Mouse (Mus musculus) neural tube, embryonic 12.5 days (tissue): Measurements from ENCODE around the gene Foxj3. TPM values are rescaled to one million over a fixed set of nuclear protein-coding genes. Genes with fewer than 3 reads are reported as not detected.

Experiments
- ATAC-seq: fragments of 200-750 bp; cut with Nextera tagmentation; 2 replicates; pipeline ENCODE4 v1.8.0; 2017; ENCODE audit warnings: low read depth, mild to moderate bottlenecking, moderate TSS enrichment, moderate library complexity; ENCODE audit not compliant: low FRiP score
- H3K27ac ChIP-seq: fragments of 300-500 bp; sonication (generic); 2 replicates; pipeline ENCODE4 v1.5.1; 2016
- H3K27me3 ChIP-seq: fragments of 300-500 bp; sonication (generic); replicated peaks from 2 replicates; pipeline ENCODE4 v1.6.1; 2016; ENCODE audit warnings: mild to moderate bottlenecking
- H3K36me3 ChIP-seq: fragments of 300-500 bp; sonication (generic); 2 replicates; pipeline ENCODE4 v1.6.1; 2016; ENCODE audit warnings: mild to moderate bottlenecking
- H3K4me1 ChIP-seq: fragments of 300-500 bp; sonication (generic); 2 replicates; pipeline ENCODE4 v1.6.1; 2016
- H3K4me2 ChIP-seq: fragments of 300-500 bp; sonication (generic); replicated peaks from 2 replicates; pipeline ENCODE4 v1.6.1; 2016; ENCODE audit warnings: mild to moderate bottlenecking
- H3K4me3 ChIP-seq: fragments of 300-500 bp; sonication (generic); 2 replicates; pipeline ENCODE4 v1.5.1; 2016
- H3K9ac ChIP-seq: fragments of 300-500 bp; sonication (generic); 2 replicates; pipeline ENCODE4 v1.6.1; 2016; ENCODE audit warnings: mild to moderate bottlenecking
- H3K9me3 ChIP-seq: fragments of 300-500 bp; sonication (generic); 2 replicates; pipeline ENCODE4 v1.6.1; 2016; ENCODE audit warnings: mild to moderate bottlenecking
- WGBS: fragments of 180-500 bp; shearing (Covaris S2); methylation state at CpG from one replicate; pipeline ENCODE4 v1.1.7; 2016; 5-methylcytosine and 5-hydroxymethylcytosine counted together
- polyA plus RNA-seq: library from polyadenylated mRNA; unstranded; fragments of >200 nt; fragmentation: Nextera tagmentation; extraction: Ambion mirVana; gene quantifications from 2 replicates; pipeline ENCODE4 v1.2.1, GENCODE M21; 2016

Foxj3 gene
- polyA plus RNA-seq, 1 experiment from 2014 or later = 25.2 TPM

DNA sequence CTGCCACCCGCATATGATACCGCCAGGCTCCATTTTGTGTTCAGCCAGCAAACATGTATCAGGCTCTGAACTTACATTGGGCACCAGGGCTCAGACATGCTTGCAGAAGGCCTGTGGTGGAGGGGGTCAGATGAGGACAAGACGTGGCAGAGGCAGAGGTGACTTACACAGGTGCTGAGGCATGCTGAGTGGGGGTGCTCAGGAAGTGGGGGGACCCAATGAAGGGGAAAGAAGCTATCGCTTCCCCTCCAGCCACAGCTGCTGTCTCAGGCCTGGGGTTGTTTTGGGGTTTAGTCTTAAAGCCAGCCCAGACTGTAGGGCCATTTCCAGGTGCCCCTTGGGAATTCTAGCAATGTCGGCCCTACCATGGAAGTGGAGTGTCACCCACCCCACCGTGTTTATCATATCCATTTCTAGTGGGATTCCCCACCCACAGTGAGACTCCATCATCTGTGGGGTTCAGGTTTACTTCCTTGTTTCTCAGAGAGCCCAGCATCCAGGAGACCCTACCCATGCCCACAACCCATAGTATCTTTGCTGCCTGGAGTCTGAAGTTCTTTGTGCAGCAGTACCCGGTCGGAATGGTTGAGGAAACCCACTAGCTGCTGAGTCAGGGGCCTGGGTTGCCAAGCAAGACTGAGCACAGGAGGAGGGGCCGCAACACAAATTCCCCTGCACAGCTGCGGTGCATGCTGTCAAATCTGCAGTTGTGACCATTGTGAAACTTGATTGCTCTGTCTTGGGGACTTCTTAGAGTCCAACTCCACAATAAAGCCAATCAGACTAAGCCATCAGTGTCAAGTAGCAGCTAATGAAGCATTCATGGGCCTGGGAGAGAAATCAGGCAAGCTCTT, 132.8 kb downstream of the Foxj3 start:
- Histone ChIP-seq H3K27me3 (no peaks in the 10 kb centered on the region), H3K9ac (0 out of 2 replicates have a peak overlapping the region, but pooled peaks have one; percentile 0), H3K36me3 (no peaks in the 10 kb centered on the region), H3K4me1 (peaks cover 4% of the 10 kb centered on the region; the same call in 1 of the 2 replicates), H3K27ac (no peak overlapping the region), H3K4me2 (no peak overlapping the region), H3K4me3 (no peak overlapping the region), H3K9me3 (no peaks in the 10 kb centered on the region)
- WGBS = 73% methylated on average over 10 of the region's 10 CpGs
- ATAC-seq = no peak

DNA sequence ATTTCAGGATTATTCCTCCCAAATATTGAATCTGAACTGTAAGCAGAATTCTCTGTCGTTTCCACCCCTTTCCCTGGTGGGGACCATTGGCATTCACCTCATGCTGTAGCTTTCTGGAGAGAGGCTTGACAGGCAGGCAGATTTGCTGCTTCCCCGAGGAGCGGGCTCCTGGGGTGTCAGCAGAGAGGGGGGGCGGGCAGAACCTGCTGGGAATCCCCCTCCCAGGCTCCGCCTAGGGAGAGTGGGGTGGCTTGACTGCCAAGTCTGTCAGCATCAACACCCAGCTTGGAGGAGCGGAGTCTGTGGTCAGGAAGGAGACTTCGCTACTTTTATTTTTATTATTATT, 133.4 kb downstream of the Foxj3 start:
- H3K9me3 ChIP-seq = no peaks in the 10 kb centered on the region
- no peaks in the 10 kb centered on the region for H3K27me3 ChIP-seq
- no peak overlapping the region for H3K4me3 ChIP-seq
- H3K4me2 ChIP-seq = no peak overlapping the region
- H3K4me1 ChIP-seq = peaks cover 4% of the 10 kb centered on the region; the same call in 1 of the 2 replicates
- WGBS = 52% methylated on average over 7 of the region's 7 CpGs
- 0 out of 2 replicates have a peak overlapping the region, but pooled peaks have one; percentile 0 for H3K9ac ChIP-seq
- H3K36me3 ChIP-seq = no peaks in the 10 kb centered on the region
- no peak for ATAC-seq
- H3K27ac ChIP-seq = no peak overlapping the region

GRCm38 (mm10) chr4:119670736-119671135, 133.9 kb downstream of the Foxj3 start:
- Histone ChIP-seq H3K4me2 (no peak overlapping the region), H3K27me3 (no peaks in the 10 kb centered on the region), H3K9ac (no peak overlapping the region), H3K9me3 (no peaks in the 10 kb centered on the region), H3K4me1 (peaks cover 4% of the 10 kb centered on the region; the same call in 1 of the 2 replicates), H3K36me3 (no peaks in the 10 kb centered on the region), H3K27ac (no peak overlapping the region), H3K4me3 (no peak overlapping the region)
- no peak for ATAC-seq
- WGBS = 91% methylated on average over 6 of the region's 6 CpGs

GRCm38 (mm10) chr4:119671164-119671563, 134.4 kb downstream of the Foxj3 start:
- Histone ChIP-seq H3K27ac (no peak overlapping the region), H3K36me3 (no peaks in the 10 kb centered on the region), H3K9ac (no peak overlapping the region), H3K27me3 (no peaks in the 10 kb centered on the region), H3K9me3 (no peaks in the 10 kb centered on the region), H3K4me2 (no peak overlapping the region), H3K4me3 (no peak overlapping the region), H3K4me1 (peaks cover 4% of the 10 kb centered on the region; the same call in 1 of the 2 replicates)
- 93% methylated on average over 9 of the region's 9 CpGs for WGBS
- no peak for ATAC-seq

DNA sequence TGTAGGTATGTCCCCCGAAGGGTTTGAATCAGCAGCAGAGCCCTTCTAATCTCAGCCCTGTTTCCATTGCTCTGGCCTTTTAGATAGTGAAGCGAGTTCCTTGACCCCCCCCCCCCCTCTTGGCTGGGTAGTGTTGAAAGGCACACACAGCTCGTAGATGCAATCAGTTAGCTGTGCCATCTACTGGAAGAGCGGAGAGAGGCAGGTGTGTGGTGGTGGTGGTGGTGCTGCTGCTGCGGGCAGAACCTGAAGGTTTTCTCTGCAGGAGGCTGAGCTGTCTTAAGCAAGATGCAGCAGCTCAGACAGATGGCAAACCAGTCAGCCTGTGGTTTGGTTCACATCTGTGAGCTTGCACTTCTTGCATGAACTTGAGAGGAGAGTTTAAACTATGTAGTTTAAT, 135.9 kb downstream of the Foxj3 start:
- H3K36me3 ChIP-seq = no peaks in the 10 kb centered on the region
- H3K9ac ChIP-seq = no peak overlapping the region
- peaks cover 4% of the 10 kb centered on the region; the same call in 1 of the 2 replicates for H3K4me1 ChIP-seq
- H3K27ac ChIP-seq = no peak overlapping the region
- H3K4me2 ChIP-seq = no peak overlapping the region
- H3K4me3 ChIP-seq = no peak overlapping the region
- WGBS = 46% methylated on average over 5 of the region's 5 CpGs
- no peaks in the 10 kb centered on the region for H3K9me3 ChIP-seq
- ATAC-seq = no peak
- H3K27me3 ChIP-seq = no peaks in the 10 kb centered on the region

Other genes with a start within 250 kb of the Foxj3 start
- gene Ybx1, start 242.4 kb upstream of the Foxj3 start, polyA plus RNA-seq = 1,187 and 1,308 TPM in 2 replicates
- gene Ppih, start 216.5 kb upstream of the Foxj3 start, polyA plus RNA-seq = 83.8 and 96.8 TPM in 2 replicates
- 14.9 and 15.1 TPM in 2 replicates for gene Ccdc30, start 121.5 kb upstream of the Foxj3 start, polyA plus RNA-seq
- 20.9 and 22.7 TPM in 2 replicates for gene Ppcs, start 114.6 kb upstream of the Foxj3 start, polyA plus RNA-seq
- 0.13 and 0.55 TPM in 2 replicates for gene Zmynd12, start 114.2 kb upstream of the Foxj3 start, polyA plus RNA-seq
- gene Rimkla, start 44.4 kb upstream of the Foxj3 start, polyA plus RNA-seq = 14.6 and 18.4 TPM in 2 replicates
- 3.2 and 4.8 TPM in 2 replicates for gene Frg2f1, start 2.5 kb downstream of the Foxj3 start, polyA plus RNA-seq
- not detected in 2 replicates for gene Guca2a, start 100.7 kb downstream of the Foxj3 start, polyA plus RNA-seq
- gene Guca2b, start 122.0 kb downstream of the Foxj3 start, polyA plus RNA-seq = not detected in 2 replicates
- 10.4 and 11.9 TPM in 2 replicates for gene Hivep3, start 196.8 kb downstream of the Foxj3 start, polyA plus RNA-seq